Mouse (Mus musculus) lung, postnatal 25 days (tissue): Measurements from ENCODE around the gene Agpat4.
A peak's percentile ranks its signal among the peaks of the same experiment; 100 is the strongest.
"Not testable (repeated sequence)": the region's sequence is repeated elsewhere in the genome, so short reads cannot be mapped to it uniquely, and the experiment has no call there.

Experiments
- DNase-seq: peaks from one replicate; pipeline ENCODE4 v3.0.0; 2022; ENCODE audit warnings: low spot score

Gene Agpat4

DNA sequence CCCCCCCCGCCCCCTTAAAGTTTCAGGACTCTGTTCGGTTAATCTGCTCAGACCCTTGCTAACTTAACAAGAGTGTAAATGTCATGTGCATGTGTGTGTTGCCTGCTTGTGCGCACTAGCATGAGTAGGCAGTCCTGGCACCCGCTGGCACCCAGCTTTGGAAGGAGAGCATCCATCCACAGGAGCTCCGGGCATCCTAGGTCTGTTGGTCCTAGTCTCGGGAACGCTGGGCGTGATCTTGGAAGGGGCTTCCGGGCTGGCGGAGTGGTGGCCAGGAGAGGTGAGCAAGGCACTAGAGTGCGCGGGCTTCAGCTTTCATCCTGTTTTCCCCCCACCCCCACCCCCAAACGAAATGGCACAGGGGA lies at the start of gene Agpat4:
Gene Agpat4, plus strand, starts transcription at position 144 of the 365 bp plus-strand sequence.
- peak; percentile 36 for DNase-seq

DNA sequence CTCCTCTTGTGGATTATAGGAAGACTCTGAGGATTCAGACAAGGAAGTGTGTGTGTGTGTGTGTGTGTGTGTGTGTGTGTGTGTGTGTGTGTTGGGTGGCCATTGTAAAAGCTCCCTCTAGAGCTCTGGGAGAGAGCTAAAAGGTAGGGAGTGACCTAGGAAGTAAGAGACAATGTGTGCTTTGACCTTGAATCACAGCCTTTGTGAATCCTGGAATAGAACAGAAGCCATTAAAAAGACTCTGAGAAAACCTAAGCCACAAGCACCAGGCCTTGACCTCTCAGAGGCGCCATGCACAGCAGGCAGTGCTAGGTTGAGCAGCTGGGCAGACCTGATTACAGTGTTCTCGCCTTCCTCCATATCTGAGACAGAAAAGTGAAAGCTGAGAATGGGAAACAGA lies 41.7 kb upstream of the Agpat4 start:
- no peak for DNase-seq

DNA sequence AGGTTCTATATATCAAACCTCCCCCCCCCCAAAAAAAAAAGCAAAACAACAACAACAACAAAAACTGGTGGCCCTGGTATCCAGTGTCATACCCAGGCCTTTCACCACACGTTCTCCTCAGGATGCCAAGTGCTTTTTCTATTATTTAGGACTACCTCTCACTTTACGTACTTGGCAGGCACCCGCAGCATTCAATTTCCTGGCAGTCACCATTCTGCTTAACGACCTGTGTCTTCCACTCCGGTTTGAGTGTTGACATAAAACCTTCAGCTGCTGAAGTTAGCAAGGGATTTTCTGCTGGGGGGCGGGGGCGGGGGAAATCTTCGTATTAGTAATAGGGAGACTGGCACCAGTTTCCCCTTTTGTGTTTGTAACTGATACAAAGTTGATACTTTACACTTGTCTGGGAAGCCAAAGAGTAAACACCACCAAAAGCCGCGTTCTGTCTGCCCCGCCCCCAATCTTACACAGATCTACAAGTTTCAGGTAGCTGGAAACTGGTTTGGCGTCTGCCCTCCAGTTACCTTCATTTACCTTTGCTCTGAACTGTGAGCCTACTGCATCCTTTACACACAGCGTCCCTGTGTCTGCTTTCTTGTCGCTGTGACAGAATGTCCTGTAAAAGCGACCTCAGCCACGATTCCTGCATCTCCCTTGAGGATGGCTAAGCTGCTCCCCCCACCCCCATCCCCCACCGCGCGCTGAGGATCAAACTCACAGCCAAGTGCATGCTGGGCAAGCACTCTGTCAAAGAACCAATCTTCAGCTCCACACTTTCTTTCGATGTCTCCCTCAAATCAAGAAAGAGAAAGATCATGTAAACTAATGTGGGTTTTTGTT lies 37.6 kb upstream of the Agpat4 start:
- peak; percentile 50 for DNase-seq

DNA sequence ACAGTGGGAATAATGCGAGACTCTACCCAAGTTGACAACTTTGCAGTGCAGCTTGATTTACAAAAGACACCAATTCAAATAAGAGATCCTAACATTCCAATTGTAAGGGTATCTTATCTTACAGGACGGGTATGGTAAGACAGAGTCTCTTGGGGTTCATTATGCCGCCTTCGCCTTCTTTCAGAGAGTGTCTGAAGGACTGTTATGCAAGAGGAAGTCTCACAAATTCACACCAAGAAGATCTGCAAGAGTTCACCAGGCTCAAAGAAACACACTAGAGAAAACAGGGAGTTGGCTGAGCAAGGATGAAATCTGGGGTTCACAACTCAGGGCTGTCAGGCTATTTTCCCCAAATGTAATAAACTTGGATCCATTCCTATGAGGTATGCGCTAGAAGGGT lies 36.3 kb upstream of the Agpat4 start:
- DNase-seq: no peak

DNA sequence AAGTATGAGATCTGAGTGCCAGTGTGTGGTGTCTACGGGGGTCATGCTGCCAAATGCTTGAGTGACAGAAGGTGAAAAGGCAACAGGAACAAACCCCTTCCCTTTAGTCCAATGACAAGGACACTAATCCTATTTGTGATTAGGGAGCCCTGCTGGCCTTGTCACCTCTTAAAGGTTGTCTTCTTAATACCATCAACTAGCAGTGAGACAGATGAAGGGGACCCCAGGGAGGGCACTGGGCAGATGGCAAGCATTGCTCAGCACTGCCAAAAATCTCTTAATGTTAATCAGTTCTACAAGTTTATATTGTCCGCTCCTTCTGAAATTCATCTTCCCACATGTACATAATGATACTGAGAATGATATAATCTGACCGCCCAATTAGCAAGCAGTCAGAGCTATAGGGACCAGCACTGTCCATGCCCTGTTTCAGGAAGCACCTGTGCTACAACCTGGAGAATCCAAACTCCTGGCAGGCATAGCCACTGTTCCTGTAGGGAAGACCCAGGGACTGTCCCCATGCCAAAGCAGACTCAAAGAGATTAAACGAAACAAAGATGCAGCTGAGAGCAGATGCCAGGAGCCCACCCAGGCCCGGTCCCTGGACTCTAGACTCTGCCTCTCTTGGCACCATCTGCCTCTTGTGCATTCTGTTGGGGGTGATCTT lies 28.1 kb upstream of the Agpat4 start:
- no peak for DNase-seq

DNA sequence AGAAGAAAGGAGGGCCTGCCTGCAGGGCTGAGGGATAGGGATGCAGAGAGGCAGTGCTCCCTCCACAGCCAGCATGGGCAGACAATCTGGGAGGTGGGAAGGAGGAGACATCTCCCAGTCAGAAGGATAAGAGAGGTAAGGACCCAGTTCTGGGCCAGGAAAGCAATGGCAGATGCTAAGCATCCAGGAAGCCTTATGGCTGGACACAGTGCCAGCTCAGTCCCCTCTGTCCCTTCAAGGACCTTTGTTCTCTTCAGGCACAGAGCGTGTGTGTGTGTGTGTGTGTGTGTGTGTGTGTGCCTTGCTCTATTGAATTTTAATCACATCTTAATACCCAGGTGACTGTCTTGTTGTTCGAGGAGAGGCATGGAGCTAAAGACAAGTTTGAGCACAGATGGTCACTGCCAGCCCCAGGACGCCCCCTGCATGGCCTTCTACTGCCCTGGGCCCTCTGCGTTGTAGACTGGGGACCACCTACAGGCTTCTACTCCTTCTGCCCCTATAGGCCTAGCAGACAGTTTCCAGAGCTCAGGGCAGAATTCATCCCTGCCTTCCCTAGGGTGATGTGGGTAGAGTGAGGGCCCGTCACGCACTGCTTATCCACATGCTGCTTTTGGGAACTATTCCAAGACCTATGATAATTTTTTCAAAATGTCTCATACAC lies 25.5 kb upstream of the Agpat4 start:
- no peak for DNase-seq

DNA sequence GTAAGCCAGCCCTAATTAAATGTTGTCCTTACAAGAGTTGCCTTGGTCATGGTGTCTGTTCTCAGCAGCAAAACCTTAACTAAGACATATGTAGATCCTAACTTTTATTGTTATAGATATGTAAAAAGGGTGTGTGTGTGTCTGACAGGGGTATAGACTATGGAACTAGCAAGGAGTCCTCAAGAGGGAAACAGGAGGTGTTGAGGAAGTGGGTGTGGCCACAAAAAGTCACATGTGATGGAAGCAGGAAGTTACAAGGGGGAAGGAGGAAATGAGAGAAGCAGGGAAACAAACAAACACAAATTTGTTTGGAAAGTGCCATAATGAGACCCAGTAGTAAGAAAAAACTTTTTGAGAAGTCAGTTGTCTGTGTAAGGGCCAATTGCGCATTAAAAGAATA lies 24.5 kb upstream of the Agpat4 start:
- no peak for DNase-seq

DNA sequence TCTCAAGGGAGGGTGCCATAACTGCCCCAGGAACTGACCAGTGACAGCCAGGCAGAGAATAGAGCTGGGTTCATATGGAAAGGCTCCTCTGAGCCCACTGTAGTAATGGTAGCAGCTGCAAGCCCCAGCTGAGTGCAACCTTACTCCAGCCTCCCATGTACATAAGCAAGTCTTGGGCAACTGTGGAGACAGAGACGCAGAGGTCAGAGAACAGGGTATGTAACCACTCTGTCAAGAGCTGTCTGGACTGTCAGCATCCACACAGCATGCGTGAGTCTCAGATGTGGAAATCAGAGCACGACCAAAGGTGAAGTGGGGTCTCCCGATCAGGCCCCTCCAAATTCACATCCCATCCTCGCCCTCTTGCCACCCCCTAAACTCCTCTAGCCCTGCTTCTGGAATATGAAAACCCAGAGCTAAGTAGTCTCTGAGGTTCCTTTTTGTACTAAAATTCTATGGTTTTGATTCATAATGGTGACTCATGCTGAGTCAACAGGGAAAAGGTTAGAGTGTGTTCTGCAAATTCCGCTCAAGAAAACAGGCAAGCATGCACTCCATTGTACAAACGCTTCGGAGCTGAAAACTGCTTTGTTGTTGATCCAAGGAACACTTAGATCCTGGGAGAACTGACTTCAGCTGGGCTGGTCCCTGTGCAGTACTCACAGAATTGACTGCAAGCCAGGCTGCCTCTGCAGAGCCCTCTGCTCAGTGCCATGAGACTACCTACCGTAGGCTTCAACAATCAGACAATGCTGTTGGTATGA lies 23.5 kb upstream of the Agpat4 start:
- DNase-seq: peak; percentile 80

DNA sequence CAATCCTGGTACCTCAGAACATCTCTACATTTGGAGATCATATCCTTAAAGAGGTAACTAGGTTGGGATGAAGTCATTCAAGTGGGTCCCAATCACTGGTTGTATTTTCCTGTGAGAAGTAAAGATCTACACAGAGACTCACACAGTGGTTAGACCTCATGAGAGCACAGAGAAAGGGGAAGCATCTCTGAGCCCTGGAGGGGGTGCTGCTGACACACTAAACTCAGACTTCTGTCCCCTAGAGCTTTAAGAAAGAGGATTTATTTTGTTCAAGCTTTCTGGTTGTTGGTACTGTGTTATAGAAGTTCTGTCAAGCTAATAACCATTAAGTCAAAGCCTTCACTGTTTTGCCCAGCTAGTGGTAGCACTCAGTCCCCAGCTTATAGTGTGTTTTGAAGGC lies 19.1 kb upstream of the Agpat4 start:
- no peak for DNase-seq

DNA sequence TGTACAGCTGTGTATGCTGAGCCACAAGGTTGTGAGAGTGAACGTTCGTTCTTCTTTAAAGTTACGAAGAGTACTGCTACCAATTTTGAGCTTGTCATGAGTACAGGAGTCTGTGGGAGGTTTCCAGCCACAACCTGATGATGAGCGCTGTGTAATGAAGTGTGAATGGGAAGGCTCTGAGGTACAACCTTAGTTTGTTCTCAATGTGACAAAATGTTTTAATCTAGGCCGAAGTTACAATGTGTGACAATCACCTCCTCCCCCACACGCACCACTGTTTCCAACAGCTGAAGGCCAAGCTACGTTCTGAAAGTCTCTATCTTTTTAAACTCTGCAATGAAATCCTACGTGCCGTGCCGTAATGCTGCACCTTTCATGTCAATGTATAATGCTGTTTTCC lies 16.2 kb upstream of the Agpat4 start:
- DNase-seq: no peak

DNA sequence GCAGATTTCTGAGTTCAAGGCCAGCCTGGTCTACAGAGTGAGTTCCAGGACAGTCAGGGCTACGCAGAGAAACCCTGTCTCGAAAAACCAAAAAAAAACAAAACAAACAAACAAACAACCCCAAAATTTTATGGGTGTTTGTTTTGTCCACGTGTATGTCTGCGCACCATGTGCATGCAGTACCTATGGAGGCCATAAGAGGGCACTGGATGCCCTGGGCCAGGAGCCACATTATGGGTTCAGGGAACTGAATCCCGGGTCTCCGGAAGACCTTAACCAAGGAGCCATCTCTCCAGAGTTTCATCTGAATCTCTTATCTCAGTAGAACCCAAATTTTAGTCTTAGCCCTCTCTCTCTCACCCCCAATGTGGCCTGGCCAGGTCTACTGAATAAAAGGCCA lies 14.7 kb upstream of the Agpat4 start:
- DNase-seq: no peak

DNA sequence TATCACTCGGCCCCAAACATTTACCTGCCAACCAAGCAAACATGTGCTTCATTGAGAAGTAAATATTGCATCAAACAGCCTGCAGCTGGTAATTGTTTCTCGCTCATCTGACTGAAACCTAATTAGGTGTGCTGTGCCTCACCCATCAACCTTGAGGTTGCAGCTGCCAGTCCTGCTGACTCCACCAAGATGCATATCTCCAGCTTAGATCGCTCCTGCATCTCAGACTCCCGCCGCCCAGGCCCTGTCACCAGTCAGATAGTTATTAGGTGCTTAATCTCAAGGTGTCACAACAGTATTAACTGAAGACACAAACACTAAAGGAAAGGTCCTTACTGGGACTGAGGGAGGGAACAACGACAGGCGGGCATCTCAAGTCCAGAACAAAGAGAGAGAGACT lies 14.3 kb upstream of the Agpat4 start:
- no peak for DNase-seq

DNA sequence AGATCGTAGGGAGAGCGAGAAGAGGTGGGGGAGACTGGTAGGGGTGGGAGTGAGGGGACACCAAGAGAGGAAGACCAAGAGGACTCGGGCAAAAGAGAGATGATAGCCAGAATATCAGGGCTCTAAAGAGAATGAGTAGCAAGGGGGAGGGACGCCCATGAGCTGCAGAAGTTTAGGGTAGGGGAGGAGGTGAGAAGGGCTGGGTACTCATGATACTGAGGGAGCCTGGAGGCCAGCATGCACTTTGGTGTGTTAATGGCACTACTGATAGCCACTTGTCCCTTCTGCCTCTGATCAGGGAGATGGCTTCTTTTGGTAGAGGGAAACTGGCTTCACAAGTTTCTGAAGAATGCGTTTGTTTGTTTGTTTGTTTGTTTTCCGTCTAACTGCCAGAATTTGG lies 13.8 kb upstream of the Agpat4 start:
- no peak for DNase-seq

DNA sequence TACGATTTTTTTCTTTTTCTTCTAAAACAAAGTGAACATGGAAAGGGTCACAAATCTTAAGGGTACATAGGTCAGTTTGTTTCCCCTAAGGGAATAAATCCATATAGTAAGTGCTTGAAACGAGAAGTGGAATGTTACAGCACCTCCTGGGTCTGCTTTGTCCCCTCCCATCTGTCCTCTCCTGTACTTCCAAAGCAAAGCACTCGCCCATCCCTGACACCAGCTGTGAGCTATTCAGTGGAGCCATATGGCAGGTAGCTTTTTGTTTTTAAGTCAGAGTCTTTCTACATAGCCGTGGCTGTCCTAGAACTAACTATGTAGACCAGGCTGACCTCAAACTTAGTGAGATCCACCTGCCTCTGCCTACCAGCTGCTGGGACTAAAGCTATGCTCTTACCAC lies 12.2 kb upstream of the Agpat4 start:
- DNase-seq: no peak

DNA sequence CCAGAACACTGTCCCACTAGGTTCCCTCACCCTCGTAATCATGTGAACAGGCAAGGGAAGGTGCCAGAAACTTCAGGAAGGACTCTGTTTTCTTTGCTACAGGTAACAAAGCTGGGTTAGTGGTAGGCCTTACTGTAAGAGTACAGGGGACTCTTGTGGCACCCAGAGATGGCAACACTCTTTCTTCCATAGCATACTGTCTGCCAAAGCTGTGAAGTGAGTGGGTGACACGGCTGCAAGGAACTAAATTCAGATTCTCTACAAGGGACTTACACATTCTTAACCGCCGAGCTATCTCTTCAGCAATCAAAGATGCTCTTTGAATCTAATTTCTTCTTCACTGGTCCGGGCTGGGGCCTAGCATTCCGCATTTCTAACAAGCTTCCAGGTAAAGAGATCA lies 4.9 kb upstream of the Agpat4 start:
- no peak for DNase-seq

DNA sequence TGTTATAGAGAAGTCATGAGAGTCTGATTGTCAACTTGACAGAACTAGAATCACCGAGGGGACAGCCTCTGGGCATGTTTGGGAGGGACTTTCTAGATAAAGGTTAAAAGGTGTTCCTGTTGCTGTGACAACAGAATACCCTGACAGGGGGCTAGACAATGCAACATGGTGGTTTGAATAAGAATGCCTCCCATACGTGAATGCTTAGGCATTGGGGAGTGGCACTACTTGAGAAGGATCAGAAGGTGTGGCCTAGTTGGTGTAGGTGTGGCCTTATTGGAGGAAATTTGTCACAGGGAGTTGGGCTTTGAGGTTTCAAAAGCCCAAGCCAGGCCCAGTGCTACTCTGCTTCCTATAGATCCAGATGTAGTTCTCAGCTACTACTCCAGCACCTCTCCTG lies 3.4 kb upstream of the Agpat4 start:
- no peak for DNase-seq

DNA sequence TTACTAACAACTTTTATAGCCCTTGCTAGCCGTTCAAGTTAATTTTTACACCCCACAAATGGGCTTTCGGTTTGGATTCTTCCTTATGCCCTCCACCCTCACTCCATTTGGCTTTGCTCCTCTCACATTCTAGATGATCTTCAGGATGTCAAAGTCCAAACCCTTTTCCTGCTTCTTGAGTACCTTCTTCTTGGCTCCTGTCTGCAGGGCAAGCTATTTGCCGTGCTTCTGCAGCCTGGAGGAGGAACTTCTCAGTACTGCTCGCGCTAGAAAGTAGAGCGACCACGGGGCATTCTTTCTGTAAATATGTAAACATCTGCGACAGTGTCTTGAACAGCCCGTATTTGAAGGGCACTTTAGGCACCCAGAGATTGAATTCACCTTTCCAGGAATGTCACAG lies 373 bp upstream of the Agpat4 start:
- DNase-seq: no peak

DNA sequence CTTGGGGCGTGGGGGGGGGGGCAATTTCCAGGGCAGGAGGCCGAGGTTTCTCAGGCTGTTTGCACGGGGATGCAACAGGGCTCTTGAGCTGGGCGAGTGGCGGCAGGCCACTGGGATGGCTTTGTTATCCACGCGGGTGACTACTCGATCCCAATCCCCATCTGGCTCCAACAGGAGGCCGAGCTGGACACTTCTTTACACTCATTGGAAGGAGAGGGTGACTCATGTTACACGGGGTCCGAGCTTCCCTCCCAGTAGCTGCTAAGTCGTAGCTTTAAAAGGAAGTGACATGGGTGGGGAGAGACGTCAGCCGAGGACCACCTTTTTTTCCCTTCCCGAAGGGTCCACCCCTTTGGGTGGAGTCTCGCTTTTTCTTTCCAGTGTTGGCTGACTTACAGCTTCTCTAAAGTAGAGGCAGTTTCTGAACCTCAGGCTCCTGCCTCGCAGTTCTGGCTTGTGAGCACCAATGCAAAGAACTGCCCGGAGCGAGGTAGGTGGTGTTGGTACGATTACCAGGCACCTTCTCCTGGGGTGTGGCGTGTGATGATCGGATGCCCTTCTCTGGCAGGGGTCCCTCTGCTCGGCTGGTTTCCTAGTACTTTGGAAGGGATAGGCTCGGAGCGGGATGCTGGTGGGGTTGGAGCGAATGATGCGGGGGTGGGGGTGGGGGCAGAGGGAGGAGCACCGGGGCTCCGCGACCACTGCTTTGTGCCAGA lies 580 bp downstream of the Agpat4 start:
- DNase-seq: peak; percentile 92

DNA sequence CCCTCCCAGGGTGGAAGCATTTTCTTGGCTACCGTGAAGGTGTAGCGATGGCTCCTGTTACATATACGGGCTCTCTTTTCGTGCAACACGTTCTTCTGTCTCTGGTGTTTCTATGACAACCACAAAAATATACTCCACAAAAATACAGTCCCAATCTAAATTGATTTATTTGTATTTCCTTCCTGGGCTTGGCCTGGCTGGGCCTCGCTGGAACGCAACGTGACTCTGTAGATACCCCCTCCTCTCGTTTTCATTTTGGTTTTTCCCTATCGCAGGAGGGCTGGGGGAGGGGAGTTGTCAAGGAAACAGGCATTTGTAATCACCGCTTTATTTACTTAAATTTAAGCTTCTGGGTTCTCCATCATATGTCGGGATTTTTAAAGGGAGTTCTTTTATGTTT lies 1.2 kb downstream of the Agpat4 start:
- DNase-seq: peak; percentile 41

DNA sequence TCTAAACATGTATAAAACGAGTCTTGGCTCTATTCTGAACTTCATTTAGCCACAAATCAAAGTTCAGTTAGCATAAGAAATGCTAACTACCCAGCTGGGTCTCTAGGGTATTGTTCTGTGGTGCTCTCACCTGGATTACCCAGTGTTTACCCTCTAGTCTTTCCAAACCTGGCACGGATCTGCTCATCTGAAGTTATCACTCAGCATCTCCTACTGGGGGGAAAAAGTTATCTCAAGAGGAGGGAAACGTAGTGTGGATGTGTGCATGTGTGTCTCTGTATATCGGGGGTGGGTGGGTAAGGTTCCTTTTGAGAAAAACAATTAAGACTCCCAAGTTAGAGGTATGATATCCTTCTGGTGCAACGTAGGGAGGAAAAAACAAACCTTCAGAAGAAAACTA lies 1.8 kb downstream of the Agpat4 start:
- no peak for DNase-seq

DNA sequence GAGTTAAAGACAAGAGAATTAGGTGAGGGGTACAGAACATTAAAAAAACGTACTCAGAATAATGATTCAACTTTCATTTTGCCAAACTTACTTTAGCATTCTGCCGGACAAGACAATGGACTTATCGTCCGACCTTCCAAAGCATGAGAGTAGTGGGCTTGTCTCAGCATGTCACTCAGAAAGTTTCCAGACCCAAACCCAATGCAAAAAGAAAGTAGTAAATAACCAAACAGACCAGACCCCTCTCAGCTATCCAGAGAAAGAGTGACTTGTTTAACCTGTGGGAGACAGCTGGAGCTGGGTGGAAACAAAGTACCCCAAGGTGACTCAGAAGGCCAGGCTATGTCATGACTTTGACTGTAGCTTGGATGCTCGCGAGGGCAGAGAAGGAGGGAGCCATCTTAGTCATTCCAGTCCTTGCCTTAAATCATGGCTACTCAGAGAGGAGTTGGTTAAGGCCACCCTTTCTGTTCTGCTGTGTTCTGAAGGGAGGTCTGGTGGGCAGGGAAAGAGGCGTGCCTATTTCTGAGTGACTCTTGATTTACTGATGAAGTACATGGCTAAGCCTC lies 2.8 kb downstream of the Agpat4 start:
- no peak for DNase-seq

DNA sequence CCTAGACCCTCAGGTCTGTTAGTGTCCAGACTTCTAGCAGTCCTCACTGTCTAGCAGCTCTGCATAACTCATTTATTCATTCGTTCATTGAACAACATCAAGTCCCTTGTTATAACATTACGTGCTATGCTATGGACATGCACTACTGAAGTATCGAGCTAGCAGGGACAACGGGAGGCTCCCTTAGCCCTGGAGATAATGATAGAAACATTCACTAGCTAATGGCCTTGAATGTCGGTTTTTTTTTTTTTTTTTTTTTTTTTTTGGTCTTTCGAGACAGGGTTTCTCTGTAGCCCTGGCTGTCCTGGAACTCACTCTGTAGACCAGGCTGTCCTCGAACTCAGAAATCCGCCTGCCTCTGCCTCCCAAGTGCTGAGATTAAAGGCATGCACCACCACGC lies 3.8 kb downstream of the Agpat4 start:
- not testable (repeated sequence) for DNase-seq
